Mouse (Mus musculus) E14TG2a.4 (cell line): ENCODE data around the gene Sgms1.

Experiments used
- CTCF ChIP-seq: conservative IDR thresholded peaks from 2 replicates; pipeline ENCODE4 v1.5.1; 2014; ENCODE audit warnings: low read length
- NANOG ChIP-seq: IDR thresholded peaks from 2 replicates; pipeline ENCODE4 v1.6.1; 2014; ENCODE audit warnings: borderline replicate concordance, low read length, mixed read lengths

- TF ChIP-seq CTCF, result no peak
- no peak for TF ChIP-seq NANOG
Measured at GRCm38 (mm10) chr19:32366406-32366805, 23.1 kb downstream of the Sgms1 start.
